Comparison of ENCODE assay signal across 8 mouse cellular contexts in genomic region chr6:140853508-140853907, GRCm38 (mm10).
A peak's percentile ranks its signal among the peaks of the same experiment; 100 is the strongest.
DNase-seq lines count a peak whose midpoint lies in the region; ATAC-seq and TF ChIP-seq lines count a peak whose summit lies in the region.

No protein-coding gene starts in this region.

- no peak overlapping the region for H3K4me3 ChIP-seq in hindbrain, postnatal 0 days (ENCODE audit: low read length)
- no peak overlapping the region for H3K4me3 ChIP-seq in liver, postnatal 0 days (ENCODE audit: low read depth, low read length)

- peak; percentile 16 to 52 for DNase-seq in heart, adult 9 months (ENCODE audit: low spot score in 2 of 2)
- no peak for DNase-seq in heart, adult 11 months
- DNase-seq in urinary bladder, postnatal 14 days (ENCODE audit: low spot score), result peak; percentile 62
- DNase-seq in urinary bladder, adult 18-20 months (ENCODE audit: low spot score in 2 of 2), result no peak
- peak; percentile 52 for DNase-seq in cerebellum, adult 8-10 months
- DNase-seq in hindbrain, postnatal 0 days (ENCODE audit: low spot score), result peak; percentile 88
- peak; percentile 45 for DNase-seq in liver, postnatal 0 days
- peak; percentile 47 for DNase-seq in thymus, postnatal 25 days

- H3K9me3 ChIP-seq in hindbrain, postnatal 0 days (ENCODE audit: low read length), result no peaks in the 10 kb centered on the region
- H3K9me3 ChIP-seq in liver, postnatal 0 days (ENCODE audit: low read length), result no peaks in the 10 kb centered on the region

- no peaks in the 10 kb centered on the region for H3K27me3 ChIP-seq in hindbrain, postnatal 0 days (ENCODE audit: insufficient read depth, low read length)
- H3K27me3 ChIP-seq in liver, postnatal 0 days (ENCODE audit: insufficient read depth, low read length), result no peaks in the 10 kb centered on the region; the same call in 1 of the 2 replicates

- 0 out of 2 replicates have a peak, but pooled peaks cover 8% of the 10 kb centered on the region for H3K4me1 ChIP-seq in hindbrain, postnatal 0 days (ENCODE audit: insufficient read depth, low read length)
- H3K4me1 ChIP-seq in liver, postnatal 0 days (ENCODE audit: insufficient read depth), result no peaks in the 10 kb centered on the region

- no peaks in the 10 kb centered on the region for H3K36me3 ChIP-seq in hindbrain, postnatal 0 days (ENCODE audit: insufficient read depth, low read length)
- H3K36me3 ChIP-seq in liver, postnatal 0 days (replicated peaks; ENCODE audit: insufficient read depth, low read length), result no peaks in the 10 kb centered on the region

- no peak overlapping the region for H3K9ac ChIP-seq in hindbrain, postnatal 0 days (replicated peaks; ENCODE audit: low read length)
- H3K9ac ChIP-seq in liver, postnatal 0 days (replicated peaks), result no peak overlapping the region

- TF ChIP-seq CTCF in hindbrain, postnatal 0 days (IDR thresholded peaks at IDR 0.05; ENCODE audit: low read depth), result peak; percentile 78
- peak; percentile 72 for TF ChIP-seq CTCF in liver, postnatal 0 days (IDR thresholded peaks at IDR 0.05; ENCODE audit: low read depth)

- ATAC-seq in hindbrain, postnatal 0 days, result 0 out of 2 replicates have a peak, but pooled peaks have one; percentile 6
- ATAC-seq in liver, postnatal 0 days, result no peak

- no peak overlapping the region for H3K4me2 ChIP-seq in hindbrain, postnatal 0 days (ENCODE audit: low read depth, low read length)
- no peak overlapping the region for H3K4me2 ChIP-seq in liver, postnatal 0 days (ENCODE audit: low read depth, low read length)

- no peak overlapping the region for H3K27ac ChIP-seq in hindbrain, postnatal 0 days
- H3K27ac ChIP-seq in liver, postnatal 0 days (ENCODE audit: low read depth), result no peak overlapping the region

- no peak for TF ChIP-seq EP300 in liver, postnatal 0 days (IDR thresholded peaks at IDR 0.05; ENCODE audit: low read depth)

- 47% methylated on average over 5 of the region's 5 CpGs for WGBS in hindbrain, postnatal 0 days
- 41% methylated on average over 5 of the region's 5 CpGs for WGBS in liver, postnatal 0 days (ENCODE audit: insufficient replicate concordance)

Comparison
In these comparisons a context has a peak if more than half of its experiments do, and no peak if none do; other contexts are left out.
1. DNase-seq: peak in heart, adult 9 months (2 of 2), urinary bladder, postnatal 14 days (single experiment), cerebellum, adult 8-10 months (single experiment), hindbrain, postnatal 0 days (single experiment), liver, postnatal 0 days (single experiment) and thymus, postnatal 25 days (single experiment); none in heart, adult 11 months (single experiment) and urinary bladder, adult 18-20 months (0 of 2).